Mouse (Mus musculus): ENCODE measurements around the gene Thrb.
A peak's percentile ranks its signal among the peaks of the same experiment; 100 is the strongest.
"Not testable (repeated sequence)": the region's sequence is repeated elsewhere in the genome, so short reads cannot be mapped to it uniquely, and the experiment has no call there.

The Thrb gene

GRCm38 (mm10) chr14:17934779-17935178 is 274.7 kb downstream of the Thrb start:
- DNase-seq (ENCODE audit: low read depth, low spot score): not testable (repeated sequence)

DNA sequence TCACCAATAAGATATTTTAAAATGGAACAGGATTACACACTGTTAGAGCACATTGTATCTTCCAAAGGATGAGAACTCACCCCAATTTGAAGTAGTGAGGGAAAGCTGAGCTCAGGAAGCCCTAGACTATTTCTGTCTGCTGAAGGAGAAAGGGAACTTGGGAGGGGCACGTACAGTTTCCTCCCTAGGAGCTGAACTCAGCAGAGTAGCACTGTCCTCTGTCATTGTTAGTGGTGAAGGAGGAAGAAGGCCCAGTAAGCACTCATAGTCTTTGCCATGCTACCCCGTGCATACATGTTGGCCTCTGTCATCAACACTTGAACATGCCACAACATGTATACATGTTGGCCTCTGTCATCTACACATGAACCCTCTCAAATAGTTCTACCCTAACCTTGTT is 294.0 kb downstream of the Thrb start:
- no peak for DNase-seq (ENCODE audit: low read depth, low spot score)

- DNase-seq (ENCODE audit: low read depth, low spot score): no peak
Measured at GRCm38 (mm10) chr14:17959901-17960300, 299.8 kb downstream of the Thrb start.

DNA sequence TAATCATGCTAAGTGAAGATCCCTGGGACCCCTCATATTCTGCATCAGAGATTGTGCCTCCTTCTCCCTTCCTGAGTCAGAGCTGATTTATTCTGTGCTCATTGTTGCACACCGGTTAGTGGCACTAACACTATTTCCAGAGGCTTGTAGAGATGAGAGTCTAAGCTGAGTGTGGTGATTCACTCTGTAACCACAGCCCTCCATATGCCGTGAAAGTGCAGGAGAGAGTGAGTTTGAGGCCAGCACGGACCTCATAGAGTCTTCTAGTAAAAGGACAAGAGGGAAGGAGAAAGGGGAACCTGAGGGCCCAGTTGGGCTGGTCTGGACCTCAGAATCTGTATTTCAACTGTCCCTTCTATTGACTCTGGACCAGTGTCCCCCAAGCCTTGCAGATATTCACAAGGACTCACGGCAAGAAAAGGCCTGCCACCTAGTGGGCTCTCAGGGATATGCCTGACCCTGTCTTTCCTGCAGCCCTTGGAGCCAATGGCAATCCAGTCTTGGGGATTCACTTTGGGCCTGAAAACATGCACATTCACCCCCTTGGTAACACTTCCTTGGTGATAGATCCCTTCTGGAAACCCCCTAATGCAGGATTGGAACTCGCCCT is 307.2 kb downstream of the Thrb start:
- peak; percentile 71 for DNase-seq (ENCODE audit: low read depth, low spot score)

DNA sequence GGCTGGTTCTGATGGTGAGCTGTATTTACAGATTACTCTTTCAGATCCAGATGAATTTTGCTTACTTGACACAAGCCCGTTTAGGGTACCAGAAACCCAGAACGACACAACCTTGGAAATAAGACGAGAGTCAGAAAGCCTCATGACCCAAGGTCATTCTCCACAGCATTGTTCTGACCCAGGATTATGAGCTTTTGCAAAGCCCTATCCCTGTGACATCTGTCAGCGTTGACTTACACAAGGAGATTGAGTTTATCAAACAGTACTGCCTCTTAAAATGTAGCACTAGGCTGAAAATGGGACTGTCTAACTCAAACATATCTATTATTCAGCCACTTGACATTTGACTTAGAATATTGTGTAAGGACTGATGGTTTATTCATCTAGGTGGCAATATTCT is 312.1 kb downstream of the Thrb start:
- no peak for DNase-seq (ENCODE audit: low read depth, low spot score)

DNA sequence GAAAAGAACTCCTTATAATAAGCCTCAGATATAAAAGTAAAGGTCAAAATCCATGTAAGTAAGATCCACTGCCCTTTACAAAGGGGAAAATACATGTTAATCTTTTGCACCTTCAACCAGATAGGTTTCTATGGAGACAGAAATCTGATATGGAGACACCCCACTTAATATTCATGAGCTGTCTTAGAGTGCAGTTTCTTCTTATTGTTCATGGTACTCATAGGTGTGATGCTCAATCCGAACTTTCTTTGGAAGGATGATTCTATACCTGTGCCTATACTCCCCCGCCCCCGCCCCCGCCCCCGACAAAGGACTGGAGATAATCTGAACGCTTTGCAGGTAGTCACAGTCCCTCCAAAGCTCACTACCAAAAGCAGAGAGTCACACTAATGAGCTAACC is 312.6 kb downstream of the Thrb start:
- no peak for DNase-seq (ENCODE audit: low read depth, low spot score)

DNA sequence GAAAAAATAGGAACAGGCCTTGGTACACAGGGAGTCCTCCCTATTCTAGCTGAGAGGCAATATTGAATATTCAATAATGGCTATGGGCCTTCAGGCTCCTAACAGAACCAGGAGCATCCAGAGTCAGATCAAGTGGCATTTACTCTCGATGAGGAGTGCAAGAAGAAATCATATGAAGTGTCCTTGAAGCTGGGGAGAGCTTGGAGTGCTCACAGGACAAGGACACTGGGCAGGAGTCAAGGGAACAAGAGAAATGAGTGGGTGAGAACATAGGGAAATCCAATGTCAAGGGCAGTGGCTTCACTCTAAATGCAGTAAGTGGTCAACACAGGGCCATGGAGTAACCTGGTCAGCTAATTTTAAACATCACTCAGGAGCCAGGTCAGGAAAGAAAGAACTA is 315.7 kb downstream of the Thrb start:
- no peak for DNase-seq (ENCODE audit: low read depth, low spot score)

DNA sequence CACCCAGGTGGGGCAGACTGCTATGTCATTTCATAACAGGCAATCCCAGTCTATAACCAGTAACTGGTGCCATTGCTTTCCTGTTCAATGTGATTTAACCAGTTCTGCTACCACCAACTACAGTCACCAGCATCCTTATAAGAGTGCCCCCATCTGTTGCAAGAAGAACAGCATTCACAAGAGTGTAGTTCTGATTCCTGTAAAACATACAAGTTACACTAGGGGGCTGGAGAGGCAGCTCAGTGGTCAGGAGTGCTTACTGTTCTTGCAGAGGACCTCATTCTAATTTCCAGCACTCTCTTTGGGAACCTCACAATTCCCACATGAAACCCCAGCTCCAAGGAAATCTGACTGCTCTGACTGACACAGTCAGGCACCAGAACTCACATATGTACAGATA is 318.2 kb downstream of the Thrb start:
- DNase-seq (ENCODE audit: low read depth, low spot score): peak; percentile 23

DNA sequence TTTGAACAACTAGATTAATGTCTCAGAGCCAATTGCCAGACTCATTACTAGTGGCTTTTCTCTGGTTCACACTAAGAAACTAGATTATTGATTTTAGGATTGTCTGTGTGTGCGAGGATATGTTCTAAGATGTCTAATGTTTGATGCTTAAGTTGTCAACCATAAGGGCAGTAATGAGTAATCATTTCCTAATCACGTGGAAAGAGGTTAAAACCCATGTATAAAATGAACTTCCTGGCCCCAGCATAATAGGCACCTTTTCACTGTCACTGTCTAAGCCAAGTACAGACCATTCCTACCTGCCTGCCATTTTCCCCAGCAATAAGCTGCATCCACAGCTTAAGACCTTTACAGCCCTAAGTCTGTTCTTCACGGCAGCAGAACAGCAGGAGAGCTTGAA is 321.2 kb downstream of the Thrb start:
- DNase-seq (ENCODE audit: low read depth, low spot score): peak; percentile 42

DNA sequence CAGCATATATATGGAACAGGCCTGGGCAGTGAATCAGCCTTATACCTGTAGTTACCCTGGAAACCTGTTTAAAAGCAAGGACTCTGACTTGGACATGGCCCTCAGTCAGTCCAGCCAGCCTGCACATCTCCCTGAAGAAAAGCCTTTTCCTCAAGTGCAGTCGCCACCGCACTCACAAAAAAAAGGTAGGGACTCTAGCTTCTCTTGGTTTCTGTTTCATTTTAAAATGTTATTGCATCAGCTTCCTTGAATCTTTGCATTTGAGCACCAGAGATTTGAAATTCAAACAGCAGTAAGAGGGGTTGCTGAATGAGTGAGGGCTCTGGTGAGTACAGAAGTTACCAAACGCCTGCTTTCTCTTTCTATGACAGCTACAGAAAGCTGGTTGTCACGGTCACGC is 322.0 kb downstream of the Thrb start:
- peak; percentile 43 for DNase-seq (ENCODE audit: low read depth, low spot score)

GRCm38 (mm10) chr14:17983390-17983789 is 323.3 kb downstream of the Thrb start:
- DNase-seq (ENCODE audit: low read depth, low spot score): no peak

- DNase-seq (ENCODE audit: low read depth, low spot score): no peak
Measured at GRCm38 (mm10) chr14:17983839-17984238, 323.8 kb downstream of the Thrb start.

GRCm38 (mm10) chr14:17988580-17988979 is 328.5 kb downstream of the Thrb start:
- no peak for DNase-seq (ENCODE audit: low read depth, low spot score)

- no peak for DNase-seq (ENCODE audit: low read depth, low spot score)
Measured at GRCm38 (mm10) chr14:17989182-17989581, 329.1 kb downstream of the Thrb start.

GRCm38 (mm10) chr14:17990186-17990585 is 330.1 kb downstream of the Thrb start:
- no peak for DNase-seq (ENCODE audit: low read depth, low spot score)

DNA sequence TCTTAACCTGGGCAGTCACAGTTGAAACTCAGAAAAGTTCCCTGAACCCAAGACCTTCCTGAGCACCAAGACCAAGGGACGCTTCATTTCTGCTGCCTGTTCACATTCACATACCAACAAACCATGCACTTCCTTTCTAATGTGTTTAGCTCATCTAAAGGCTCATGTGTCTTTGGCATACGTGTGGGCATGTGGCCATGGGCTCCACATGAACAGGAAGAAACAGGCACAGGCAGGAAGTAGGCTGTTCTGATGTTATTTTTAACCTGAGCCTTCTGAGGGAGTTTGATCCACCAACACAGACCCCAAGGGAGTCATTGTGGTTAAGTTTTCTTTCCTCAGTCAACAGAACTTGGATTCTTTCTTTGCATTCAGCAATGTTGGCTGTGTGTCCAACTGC is 341.8 kb downstream of the Thrb start:
- DNase-seq (ENCODE audit: low read depth, low spot score): peak; percentile 68

DNA sequence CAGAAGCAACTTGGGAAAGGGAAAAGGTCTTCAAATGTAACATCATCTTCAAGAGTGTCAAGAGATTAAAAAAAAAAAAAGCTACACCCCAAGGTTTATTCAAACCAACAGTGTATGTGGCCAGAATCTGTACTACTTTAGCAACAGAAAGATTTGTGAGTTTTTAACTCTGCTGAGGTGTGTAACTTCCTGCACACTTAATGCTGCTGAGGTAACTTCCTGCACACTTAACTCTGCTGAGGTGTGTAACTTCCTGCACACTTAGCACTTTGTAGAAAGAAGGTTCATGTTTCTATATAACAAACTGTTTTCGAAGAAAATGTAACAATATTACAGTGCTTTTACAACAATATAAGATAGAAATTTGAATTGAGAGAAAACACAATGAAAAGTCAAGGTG is 343.6 kb downstream of the Thrb start:
- peak; percentile 25 for DNase-seq (ENCODE audit: low read depth, low spot score)

DNA sequence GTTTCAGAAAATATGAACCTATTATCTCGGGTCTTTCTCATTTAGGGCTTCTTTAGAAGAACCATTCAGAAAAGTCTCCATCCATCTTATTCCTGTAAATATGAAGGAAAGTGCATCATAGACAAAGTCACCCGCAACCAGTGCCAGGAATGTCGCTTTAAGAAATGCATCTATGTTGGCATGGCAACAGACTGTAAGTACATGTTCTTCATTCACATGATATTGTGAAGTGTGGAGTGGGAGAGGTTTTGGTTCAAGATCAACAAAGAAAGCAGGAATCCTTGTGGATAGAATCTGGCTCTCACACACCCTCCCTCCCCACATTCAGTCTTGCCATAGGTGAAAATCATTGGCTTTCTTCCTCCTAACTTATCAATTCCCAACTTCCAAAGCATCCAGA is 348.5 kb downstream of the Thrb start:
- no peak for DNase-seq (ENCODE audit: low read depth, low spot score)

DNA sequence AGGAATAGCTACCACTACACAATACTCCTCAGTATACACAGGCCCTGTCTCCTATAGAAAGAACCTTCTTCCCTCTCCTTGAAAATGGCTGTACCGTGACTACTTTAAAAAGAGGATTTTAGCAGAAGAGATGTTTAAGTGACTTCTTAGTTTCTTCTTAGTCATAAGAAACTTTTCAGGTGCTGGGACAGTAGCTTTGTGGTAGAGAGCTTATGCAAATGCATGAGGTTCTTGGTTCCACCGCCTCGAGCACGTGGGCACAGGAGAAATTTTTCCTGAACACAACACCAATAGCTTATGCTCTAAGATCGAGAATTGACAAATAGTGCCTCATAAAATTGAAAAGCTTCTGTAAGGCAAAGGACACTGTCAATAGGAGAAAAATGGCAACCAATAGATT is 356.5 kb downstream of the Thrb start:
- no peak for DNase-seq (ENCODE audit: low read depth, low spot score)

DNA sequence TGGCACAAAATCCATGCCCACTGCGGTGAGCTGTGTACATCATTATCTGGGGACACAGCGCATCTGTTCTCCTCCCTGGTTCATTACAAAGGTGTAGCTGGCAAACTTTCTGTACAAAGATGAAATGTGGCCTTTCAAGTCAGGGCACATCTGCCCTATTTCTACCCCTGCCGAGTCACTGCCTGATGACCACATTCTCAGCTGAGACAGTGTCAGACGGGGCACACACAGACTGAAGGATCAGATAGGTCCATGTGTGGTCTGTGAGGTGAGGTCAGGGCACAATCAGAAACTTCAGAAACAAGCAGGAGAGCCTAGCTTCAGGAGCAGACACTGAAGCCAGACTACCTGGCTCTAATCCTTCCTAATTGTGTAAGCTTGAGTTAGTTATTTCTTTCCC is 360.1 kb downstream of the Thrb start:
- no peak for DNase-seq (ENCODE audit: low read depth, low spot score)

DNA sequence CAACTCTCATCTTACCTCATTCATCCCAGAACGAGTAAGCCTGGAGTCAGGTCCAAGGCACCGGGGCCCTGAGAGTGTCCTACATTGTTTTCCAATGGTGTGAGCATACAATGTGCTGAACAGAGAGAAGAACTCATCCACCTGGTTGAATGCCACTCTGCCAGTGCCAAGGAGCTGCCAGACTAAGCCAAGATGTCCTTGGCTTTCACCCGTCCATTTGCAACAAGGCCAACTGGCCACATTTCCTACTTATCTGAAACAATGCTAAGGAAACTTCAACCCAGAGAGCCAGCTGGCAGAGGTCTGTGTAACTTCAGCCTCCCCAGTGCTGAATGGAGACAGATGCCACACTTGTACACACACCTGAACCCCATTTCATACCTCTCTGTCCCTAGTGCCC is 360.6 kb downstream of the Thrb start:
- no peak for DNase-seq (ENCODE audit: low read depth, low spot score)

- peak; percentile 56 for DNase-seq (ENCODE audit: low read depth, low spot score)
Measured at GRCm38 (mm10) chr14:18021726-18022125, 361.7 kb downstream of the Thrb start.

GRCm38 (mm10) chr14:18022351-18022750 is 362.3 kb downstream of the Thrb start:
- DNase-seq (ENCODE audit: low read depth, low spot score): peak; percentile 55

DNA sequence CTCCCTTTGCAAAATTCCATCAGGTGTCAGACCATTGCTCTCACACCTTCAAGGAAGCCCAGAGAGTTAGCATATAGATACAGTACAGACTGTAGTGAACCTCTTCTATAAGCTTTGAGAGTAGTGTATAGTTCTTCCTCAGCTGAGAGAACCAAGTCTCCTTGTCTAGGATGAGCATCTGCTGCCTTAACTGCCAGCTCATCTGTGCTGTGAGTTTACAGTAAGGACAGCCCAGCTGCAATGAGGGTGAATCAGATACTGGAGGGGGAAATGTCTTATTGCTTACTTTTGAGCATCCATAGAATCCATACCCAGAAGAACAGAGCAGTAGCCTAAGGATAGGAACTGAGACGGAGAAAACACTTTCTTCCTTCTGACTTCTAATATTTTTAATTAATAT is 367.8 kb downstream of the Thrb start:
- no peak for DNase-seq (ENCODE audit: low read depth, low spot score)

Measured in CD4-positive, CD25-positive, alpha-beta regulatory T cell, adult 2 months (primary cell).